Mouse (Mus musculus) hindbrain, embryonic 13.5 days (tissue): Measurements from ENCODE around the gene Hsd11b2. TPM values are rescaled to one million over a fixed set of nuclear protein-coding genes. Genes with fewer than 3 reads are reported as not detected.
A peak's percentile ranks its signal among the peaks of the same experiment; 100 is the strongest.

ENCODE experiments used
- ATAC-seq: fragments of 200-750 bp; cut with Nextera tagmentation; 2 replicates; pipeline ENCODE4 v1.8.0; 2017; ENCODE audit warnings: moderate TSS enrichment; ENCODE audit not compliant: low FRiP score
- H3K27ac ChIP-seq: fragments of 300-500 bp; sonication (generic); 2 replicates; pipeline ENCODE4 v1.5.1; 2015; ENCODE audit warnings: inconsistent platforms, mild to moderate bottlenecking, moderate library complexity
- H3K27me3 ChIP-seq: fragments of 300-500 bp; sonication (generic); 2 replicates; pipeline ENCODE4 v1.6.1; 2015; ENCODE audit warnings: mild to moderate bottlenecking, inconsistent platforms
- H3K36me3 ChIP-seq: fragments of 300-500 bp; sonication (generic); 2 replicates; pipeline ENCODE4 v1.6.1; 2015; ENCODE audit warnings: mild to moderate bottlenecking, inconsistent platforms
- H3K4me1 ChIP-seq: fragments of 300-500 bp; sonication (generic); replicated peaks from 2 replicates; pipeline ENCODE4 v1.6.1; 2015; ENCODE audit warnings: inconsistent platforms
- H3K4me2 ChIP-seq: fragments of 300-500 bp; sonication (generic); 2 replicates; pipeline ENCODE4 v1.6.1; 2015; ENCODE audit warnings: inconsistent platforms, mild to moderate bottlenecking, moderate library complexity
- H3K4me3 ChIP-seq: fragments of 300-500 bp; sonication (generic); 2 replicates; pipeline ENCODE4 v1.5.1; 2015; ENCODE audit warnings: mild to moderate bottlenecking, inconsistent platforms
- H3K9ac ChIP-seq: fragments of 300-500 bp; sonication (generic); 2 replicates; pipeline ENCODE4 v1.6.1; 2015; ENCODE audit warnings: mild to moderate bottlenecking, inconsistent platforms
- H3K9me3 ChIP-seq: fragments of 300-500 bp; sonication (generic); 2 replicates; pipeline ENCODE4 v1.6.1; 2016; ENCODE audit warnings: inconsistent platforms
- WGBS: fragments of 180-500 bp; shearing (Covaris S2); methylation state at CpG from one replicate; pipeline ENCODE4 v1.1.7; 2015; 5-methylcytosine and 5-hydroxymethylcytosine counted together
- polyA plus RNA-seq: library from polyadenylated mRNA; unstranded; fragments of >200 nt; fragmentation: Nextera tagmentation; extraction: Ambion mirVana; gene quantifications from 2 replicates; pipeline ENCODE4 v1.2.1, GENCODE M21; 2015

Hsd11b2 gene
- polyA plus RNA-seq, result 7.8 and 11.0 TPM in 2 replicates

- H3K4me2 ChIP-seq, result peak within 1 kb of the TSS; percentile 94
- WGBS, result 1% methylated on average over 68 of the region's 68 CpGs
- peaks cover 20% of the 10 kb centered on the region for H3K27me3 ChIP-seq
- no peaks in the 10 kb centered on the region for H3K9me3 ChIP-seq
- peak; percentile 67 for ATAC-seq
- H3K36me3 ChIP-seq, result peaks cover 24% of the 10 kb centered on the region
- H3K4me3 ChIP-seq, result peak within 1 kb of the TSS; percentile 56
- H3K4me1 ChIP-seq, result peaks cover 51% of the 10 kb centered on the region
- peak within 1 kb of the TSS; percentile 61; the same call in 1 of the 2 replicates for H3K27ac ChIP-seq
- H3K9ac ChIP-seq, result peak within 1 kb of the TSS; percentile 82
Observed at GRCm38 (mm10) chr8:105518436-105519313, at the start of gene Hsd11b2. Hsd11b2 (plus strand) TSS chr8:105518755.

- WGBS, result 8% methylated on average over 6 of the region's 6 CpGs
- Histone ChIP-seq H3K36me3 (peaks cover 20% of the 10 kb centered on the region), H3K4me1 (peaks cover 87% of the 10 kb centered on the region), H3K9me3 (no peaks in the 10 kb centered on the region), H3K27ac (peak overlapping the region; percentile 90), H3K4me2 (peak overlapping the region; percentile 64), H3K9ac (peak overlapping the region; percentile 75; the same call in 1 of the 2 replicates), H3K27me3 (peaks cover 8% of the 10 kb centered on the region; the same call in 1 of the 2 replicates), H3K4me3 (peak overlapping the region; percentile 46)
- ATAC-seq, result peak; percentile 47
Observed at GRCm38 (mm10) chr8:105469041-105469695, 49.4 kb upstream of the Hsd11b2 start.

DNA sequence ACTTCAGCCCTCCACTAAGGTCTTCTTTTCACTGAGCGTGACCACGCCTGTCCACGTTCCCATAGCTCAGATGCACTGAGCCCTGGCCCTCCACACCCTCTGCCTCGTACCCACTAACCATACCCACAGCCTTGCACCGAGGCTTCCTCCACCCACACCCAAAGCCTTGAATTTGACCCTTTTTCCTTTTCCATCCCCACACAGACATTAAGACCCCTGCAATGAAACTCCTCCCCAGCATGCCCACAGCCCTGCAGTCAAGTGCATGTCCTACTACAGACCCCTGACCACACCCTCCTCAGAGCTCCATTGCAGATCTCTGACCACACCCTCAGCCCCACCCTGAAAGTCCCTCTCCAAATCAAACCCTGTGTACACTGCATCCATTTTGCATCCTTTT lies 48.7 kb upstream of the Hsd11b2 start:
- no peak for ATAC-seq
- WGBS, result 67% methylated on average over 5 of the region's 5 CpGs
- peak overlapping the region; percentile 75 for H3K9ac ChIP-seq
- H3K4me1 ChIP-seq, result peaks cover 87% of the 10 kb centered on the region
- H3K4me3 ChIP-seq, result peak overlapping the region; percentile 46
- H3K27me3 ChIP-seq, result peaks cover 8% of the 10 kb centered on the region; the same call in 1 of the 2 replicates
- H3K36me3 ChIP-seq, result peaks cover 20% of the 10 kb centered on the region
- H3K4me2 ChIP-seq, result peak overlapping the region; percentile 64
- no peaks in the 10 kb centered on the region for H3K9me3 ChIP-seq
- H3K27ac ChIP-seq, result peak overlapping the region; percentile 90

- 57% methylated on average over 5 of the region's 5 CpGs for WGBS
- no peaks in the 10 kb centered on the region for H3K9me3 ChIP-seq
- peaks cover 21% of the 10 kb centered on the region for H3K36me3 ChIP-seq
- H3K9ac ChIP-seq, result peak overlapping the region; percentile 75
- peak overlapping the region; percentile 46 for H3K4me3 ChIP-seq
- H3K4me2 ChIP-seq, result peak overlapping the region; percentile 64
- H3K4me1 ChIP-seq, result peaks cover 87% of the 10 kb centered on the region
- peak overlapping the region; percentile 90 for H3K27ac ChIP-seq
- H3K27me3 ChIP-seq, result peaks cover 8% of the 10 kb centered on the region; the same call in 1 of the 2 replicates
- no peak for ATAC-seq
Observed at GRCm38 (mm10) chr8:105470262-105470661, 48.3 kb upstream of the Hsd11b2 start.

- WGBS, result 13% methylated on average over 11 of the region's 11 CpGs
- ATAC-seq, result peak; percentile 77; the same call in 1 of the 2 replicates
- H3K9ac ChIP-seq, result peak overlapping the region; percentile 75
Observed at GRCm38 (mm10) chr8:105470681-105471313, 47.8 kb upstream of the Hsd11b2 start.

DNA sequence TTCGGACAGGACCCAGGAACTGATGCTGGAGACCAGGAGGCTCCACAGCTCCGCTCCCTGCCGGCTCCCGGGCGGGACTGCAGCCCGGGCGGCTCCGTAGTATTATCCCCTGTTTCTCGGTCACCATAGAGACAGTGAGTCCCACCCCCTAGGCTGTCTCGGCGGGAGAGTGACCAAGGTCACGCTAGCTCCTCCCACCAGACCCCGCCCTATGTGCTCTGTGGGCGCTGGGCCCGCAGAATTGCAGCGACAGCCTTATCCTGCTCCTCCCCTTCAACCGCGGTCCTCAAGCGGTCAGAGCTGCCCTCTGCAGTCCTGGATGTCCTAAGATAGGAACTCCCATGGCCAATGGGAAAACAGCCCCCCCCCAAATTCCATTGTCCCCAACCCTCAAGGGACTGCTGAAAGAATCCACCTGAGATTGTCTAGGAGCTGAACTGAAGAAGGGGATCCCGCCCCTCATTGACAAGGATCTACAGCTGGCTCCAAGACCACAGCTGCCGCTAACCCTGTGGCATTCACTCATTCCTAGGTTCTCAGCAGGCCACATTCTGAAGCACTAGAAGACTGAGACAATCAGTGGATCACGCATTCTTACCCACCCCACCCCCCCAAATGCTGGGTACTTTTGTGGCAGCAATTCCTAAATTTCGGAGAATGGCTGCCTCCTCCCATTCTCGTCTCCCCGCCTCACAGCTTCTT lies 47.1 kb upstream of the Hsd11b2 start, which contains the start of gene Tppp3:
TSS of gene Tppp3 (minus strand) at position 213 of the 702 bp plus-strand sequence.
- no peaks in the 10 kb centered on the region for H3K9me3 ChIP-seq
- peak within 1 kb of the TSS; percentile 64 for H3K4me2 ChIP-seq
- H3K27ac ChIP-seq, result peak within 1 kb of the TSS; percentile 90
- peak within 1 kb of the TSS; percentile 75 for H3K9ac ChIP-seq
- WGBS, result 4% methylated on average over 25 of the region's 25 CpGs
- peaks cover 25% of the 10 kb centered on the region for H3K36me3 ChIP-seq
- peak; percentile 86 for ATAC-seq
- peaks cover 86% of the 10 kb centered on the region for H3K4me1 ChIP-seq
- H3K27me3 ChIP-seq, result peaks cover 8% of the 10 kb centered on the region; the same call in 1 of the 2 replicates
- peak within 1 kb of the TSS; percentile 46 for H3K4me3 ChIP-seq

More at GRCm38 (mm10) chr8:105470681-105471313, 47.8 kb upstream of the Hsd11b2 start:
- no peaks in the 10 kb centered on the region for H3K9me3 ChIP-seq
- peaks cover 90% of the 10 kb centered on the region for H3K4me1 ChIP-seq
- peak overlapping the region; percentile 90 for H3K27ac ChIP-seq
- peaks cover 25% of the 10 kb centered on the region for H3K36me3 ChIP-seq
- peaks cover 8% of the 10 kb centered on the region; the same call in 1 of the 2 replicates for H3K27me3 ChIP-seq
- peak overlapping the region; percentile 46 for H3K4me3 ChIP-seq
- peak overlapping the region; percentile 64 for H3K4me2 ChIP-seq

GRCm38 (mm10) chr8:105472414-105472932 lies 46.1 kb upstream of the Hsd11b2 start:
- H3K27ac ChIP-seq, result no peak overlapping the region; the same call in 1 of the 2 replicates
- no peak overlapping the region for H3K9ac ChIP-seq

DNA sequence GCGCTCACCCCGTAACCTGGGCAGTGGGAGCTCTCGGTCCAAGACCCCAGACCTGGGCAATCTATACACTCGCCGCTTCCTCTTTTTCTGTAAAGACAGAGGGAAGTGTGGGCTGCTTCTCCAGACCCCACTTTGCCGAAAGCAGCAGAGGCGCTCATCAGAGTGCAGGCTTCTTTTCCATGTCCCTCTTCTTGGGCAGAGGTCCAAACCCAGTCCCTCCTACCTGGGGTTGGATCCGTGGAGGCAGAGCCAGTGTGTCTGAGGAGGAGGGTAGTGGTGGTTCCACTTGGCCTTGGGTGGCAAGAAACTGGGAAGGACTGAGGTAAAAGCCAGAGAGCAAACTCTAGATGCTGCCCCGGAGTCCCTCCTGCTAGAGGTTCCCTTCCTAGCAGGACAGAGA lies 45.6 kb upstream of the Hsd11b2 start:
- H3K4me2 ChIP-seq, result no peak overlapping the region
- peaks cover 8% of the 10 kb centered on the region; the same call in 1 of the 2 replicates for H3K27me3 ChIP-seq
- peaks cover 11% of the 10 kb centered on the region; the same call in 1 of the 2 replicates for H3K36me3 ChIP-seq
- peaks cover 82% of the 10 kb centered on the region for H3K4me1 ChIP-seq
- no peak overlapping the region for H3K9ac ChIP-seq
- no peaks in the 10 kb centered on the region for H3K9me3 ChIP-seq
- H3K4me3 ChIP-seq, result no peak overlapping the region
- no peak overlapping the region for H3K27ac ChIP-seq
- 55% methylated on average over 9 of the region's 9 CpGs for WGBS
- no peak for ATAC-seq

More at GRCm38 (mm10) chr8:105472414-105472932, 46.1 kb upstream of the Hsd11b2 start:
- Histone ChIP-seq H3K4me2 (no peak overlapping the region), H3K4me1 (peaks cover 86% of the 10 kb centered on the region), H3K4me3 (no peak overlapping the region), H3K36me3 (peaks cover 15% of the 10 kb centered on the region), H3K27me3 (peaks cover 8% of the 10 kb centered on the region; the same call in 1 of the 2 replicates), H3K9me3 (no peaks in the 10 kb centered on the region)
- no peak for ATAC-seq
- 21% methylated on average over 23 of the region's 23 CpGs for WGBS

DNA sequence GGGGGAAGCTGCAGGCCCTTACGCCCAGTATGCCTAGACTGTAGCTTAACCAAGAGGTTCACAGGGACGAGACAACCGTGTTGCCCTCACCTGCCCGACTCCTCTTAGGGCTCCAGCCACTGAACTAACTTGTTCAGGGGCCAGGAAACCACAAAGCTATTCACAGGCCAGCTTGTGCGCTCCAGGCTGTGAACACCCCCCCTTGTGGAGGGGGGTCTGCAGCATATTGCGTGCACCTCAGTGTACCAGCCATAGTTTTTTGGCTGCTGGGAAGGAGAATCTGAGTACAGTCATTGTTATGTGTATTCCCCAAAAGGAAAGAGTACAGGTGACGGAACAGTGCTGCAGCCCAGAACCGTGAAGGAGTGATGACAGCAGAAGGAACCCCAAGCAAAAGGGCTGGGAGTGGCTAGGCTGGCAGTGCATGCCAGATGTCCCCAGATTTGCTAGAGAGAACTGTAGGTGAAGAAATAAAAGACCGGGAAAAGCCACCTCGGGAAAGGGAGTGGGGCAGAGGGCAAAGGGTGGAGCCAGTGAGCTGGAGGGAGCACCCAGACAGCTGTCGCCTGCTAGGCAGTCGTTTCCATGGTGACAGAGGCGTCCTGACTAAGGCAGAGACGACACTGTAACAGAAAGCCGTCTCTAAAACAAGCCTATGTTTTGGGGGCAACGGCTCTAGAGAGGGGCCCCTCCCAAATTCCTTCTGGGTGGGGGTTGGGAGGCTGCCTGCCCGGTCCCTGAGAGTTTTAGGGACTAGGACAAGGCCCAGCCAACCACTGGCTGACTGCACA lies 44.5 kb upstream of the Hsd11b2 start:
- H3K9ac ChIP-seq, result peak overlapping the region; percentile 30; the same call in 1 of the 2 replicates
- H3K27ac ChIP-seq, result peak overlapping the region; percentile 45; the same call in 1 of the 2 replicates
- H3K4me3 ChIP-seq, result no peak overlapping the region
- WGBS, result 22% methylated on average over 17 of the region's 17 CpGs
- peaks cover 15% of the 10 kb centered on the region; the same call in 1 of the 2 replicates for H3K36me3 ChIP-seq
- ATAC-seq, result no peak
- no peaks in the 10 kb centered on the region for H3K9me3 ChIP-seq
- peaks cover 72% of the 10 kb centered on the region for H3K4me1 ChIP-seq
- peaks cover 8% of the 10 kb centered on the region; the same call in 1 of the 2 replicates for H3K27me3 ChIP-seq
- H3K4me2 ChIP-seq, result peak overlapping the region; percentile 6; the same call in 1 of the 2 replicates

- no peaks in the 10 kb centered on the region for H3K9me3 ChIP-seq
- H3K36me3 ChIP-seq, result peaks cover 15% of the 10 kb centered on the region; the same call in 1 of the 2 replicates
- 42% methylated on average over 5 of the region's 5 CpGs for WGBS
- H3K27ac ChIP-seq, result peak overlapping the region; percentile 45
- H3K27me3 ChIP-seq, result peaks cover 8% of the 10 kb centered on the region; the same call in 1 of the 2 replicates
- no peak for ATAC-seq
- 0 out of 2 replicates have a peak overlapping the region, but pooled peaks have one; percentile 6 for H3K4me2 ChIP-seq
- peaks cover 65% of the 10 kb centered on the region for H3K4me1 ChIP-seq
- no peak overlapping the region for H3K4me3 ChIP-seq
- peak overlapping the region; percentile 30 for H3K9ac ChIP-seq
Observed at GRCm38 (mm10) chr8:105474680-105475079, 43.9 kb upstream of the Hsd11b2 start.
